Mouse (Mus musculus) Patski (cell line): ENCODE measurements at regions not wholly inside any gene's neighbourhood (a gene's known extent, or its start where the extent isn't known, plus 50 kb on each side); places are given as distances from the start of the nearest gene placed in this dataset.

Experiments
- ATAC-seq: fragments of 100-300 bp; one replicate; pipeline ENCODE4 v1.8.0; 2021
- CTCF ChIA-PET: fragments of 350-600 bp; sonication (Branson Sonifier 250); formaldehyde crosslinking; loops from one replicate; lab custom pipeline; 2022; ENCODE audit warnings: inconsistent platforms; lab: Charles Lee
- POLR2A ChIA-PET: fragments of 350-600 bp; sonication (Branson Sonifier 250); formaldehyde crosslinking; loops from one replicate; lab custom pipeline; 2022; ENCODE audit warnings: antibody characterized with exemption, inconsistent platforms; lab: Charles Lee
- DNase-seq: peaks from one replicate; pipeline ENCODE4 v3.0.0-alpha.2; 2011; ENCODE audit warnings: low read depth, low spot score
- H3K27me3 ChIP-seq: fragments of 371-371 bp; one replicate; pipeline ENCODE4 v1.5.1; 2021
- CTCF ChIP-seq: fragments of 100-300 bp; IDR thresholded peaks from one replicate; pipeline ENCODE4 v1.5.1; 2021
- in situ Hi-C: fragments of 300-500 bp; cut with MboI; formaldehyde crosslinking; loops from 3 replicates; pipeline ENCODE4 v1.11.1; 2018; ENCODE audit warnings: low pct_unique_long_range_greater_than_20kb, mixed read lengths

GRCm38 (mm10) chr19:25922052-25922451 is 249.8 kb downstream of the Dmrt2 start:
- TF ChIP-seq CTCF, result no peak
- ATAC-seq (no peak), DNase-seq (no peak)
- peaks cover 14% of the 10 kb centered on the region for H3K27me3 ChIP-seq
- ChIA-PET POLR2A (no interaction called here), CTCF (no interaction called here)
- in situ Hi-C loops, result no loop called here

GRCm38 (mm10) chr19:25922806-25923205 is 250.6 kb downstream of the Dmrt2 start:
- ATAC-seq (no peak), DNase-seq (no peak)
- ChIA-PET POLR2A (no interaction called here), CTCF (no interaction called here)
- in situ Hi-C loops, result no loop called here
- H3K27me3 ChIP-seq, result peaks cover 17% of the 10 kb centered on the region
- no peak for TF ChIP-seq CTCF

- POLR2A ChIA-PET, result no interaction called here
- DNase-seq (no peak), ATAC-seq (no peak)
- peaks cover 22% of the 10 kb centered on the region for H3K27me3 ChIP-seq
- CTCF ChIA-PET, result no interaction called here
- in situ Hi-C loops, result no loop called here
- no peak for TF ChIP-seq CTCF
Measured at GRCm38 (mm10) chr19:25923727-25924384, 251.6 kb downstream of the Dmrt2 start.

GRCm38 (mm10) chr19:25924385-25924769 is 252.2 kb downstream of the Dmrt2 start:
- TF ChIP-seq CTCF, result no peak
- ChIA-PET CTCF (no interaction called here), POLR2A (interaction anchor here (0.8 kb wide), 1 partner anchor 42 kb away, joined by 4 read pairs; no protein-coding TSS in a partner anchor)
- DNase-seq (no peak), ATAC-seq (no peak)
- peaks cover 22% of the 10 kb centered on the region for H3K27me3 ChIP-seq
- in situ Hi-C loops, result no loop called here

- no peak for DNase-seq
- CTCF ChIA-PET, result no interaction called here
- H3K27me3 ChIP-seq, result peaks cover 28% of the 10 kb centered on the region
- POLR2A ChIA-PET, result no interaction called here
- TF ChIP-seq CTCF, result no peak
- ATAC-seq, result no peak
- in situ Hi-C loops, result no loop called here
Measured at GRCm38 (mm10) chr19:25927220-25927619, 255.0 kb downstream of the Dmrt2 start.

GRCm38 (mm10) chr19:25937343-25937742 is 265.1 kb downstream of the Dmrt2 start:
- ChIA-PET POLR2A (no interaction called here), CTCF (interaction anchor here (2.5 kb wide), 1 partner anchor 11 kb away, joined by 5 read pairs; no protein-coding TSS in a partner anchor)
- H3K27me3 ChIP-seq, result peaks cover 32% of the 10 kb centered on the region
- no peak for TF ChIP-seq CTCF
- DNase-seq, result no peak
- ATAC-seq, result no peak
- in situ Hi-C loops, result no loop called here

GRCm38 (mm10) chr19:25971210-25971609 is 299.0 kb downstream of the Dmrt2 start:
- no peak for ATAC-seq
- in situ Hi-C loops, result no loop called here
- CTCF ChIA-PET, result interaction anchor here (1.4 kb wide), 1 partner anchor 22 kb away, joined by 3 read pairs; no protein-coding TSS in a partner anchor
- no peak for DNase-seq
- TF ChIP-seq CTCF, result no peak
- POLR2A ChIA-PET, result no interaction called here
- peaks cover 22% of the 10 kb centered on the region for H3K27me3 ChIP-seq

GRCm38 (mm10) chr19:25975202-25975601 is 303.0 kb downstream of the Dmrt2 start:
- ATAC-seq (no peak), DNase-seq (no peak)
- peaks cover 21% of the 10 kb centered on the region for H3K27me3 ChIP-seq
- ChIA-PET CTCF (no interaction called here), POLR2A (no interaction called here)
- in situ Hi-C loops, result no loop called here
- no peak for TF ChIP-seq CTCF

GRCm38 (mm10) chr19:25980308-25980707 is 308.1 kb downstream of the Dmrt2 start:
- CTCF ChIA-PET, result no interaction called here
- ATAC-seq (no peak), DNase-seq (no peak)

GRCm38 (mm10) chr19:26014620-26015180 is 342.5 kb downstream of the Dmrt2 start:
- in situ Hi-C loops, result no loop called here
- ATAC-seq (no peak), DNase-seq (no peak)
- ChIA-PET POLR2A (no interaction called here), CTCF (interaction anchor here (0.8 kb wide), 1 partner anchor 20 kb away, joined by 3 read pairs; no protein-coding TSS in a partner anchor)
- TF ChIP-seq CTCF, result no peak
- peaks cover 16% of the 10 kb centered on the region for H3K27me3 ChIP-seq

More at GRCm38 (mm10) chr19:25980308-25980707, 308.1 kb downstream of the Dmrt2 start:
- in situ Hi-C loops, result no loop called here
- TF ChIP-seq CTCF, result no peak
- peaks cover 32% of the 10 kb centered on the region for H3K27me3 ChIP-seq
- POLR2A ChIA-PET, result no interaction called here

GRCm38 (mm10) chr19:26021141-26021540 is 348.9 kb downstream of the Dmrt2 start:
- peaks cover 10% of the 10 kb centered on the region for H3K27me3 ChIP-seq
- ATAC-seq (no peak), DNase-seq (no peak)
- no peak for TF ChIP-seq CTCF
- POLR2A ChIA-PET, result no interaction called here
- CTCF ChIA-PET, result no interaction called here
- in situ Hi-C loops, result no loop called here
